Mouse (Mus musculus) heart, postnatal 0 days (tissue): ENCODE data around the gene Fam57a. TPM values are rescaled to one million over a fixed set of nuclear protein-coding genes. Genes with fewer than 3 reads are reported as not detected.
A peak's percentile ranks its signal among the peaks of the same experiment; 100 is the strongest.

ENCODE experiments used
- ATAC-seq: fragments of 200-750 bp; cut with Nextera tagmentation; 2 replicates; pipeline ENCODE4 v1.8.0; 2017; ENCODE audit warnings: low read depth, moderate number of reproducible peaks, moderate library complexity; ENCODE audit not compliant: insufficient read depth
- DNase-seq: peaks from one replicate; pipeline ENCODE4 v3.0.0-alpha.2; 2016; ENCODE audit warnings: low spot score
- H3K27ac ChIP-seq: fragments of 300-500 bp; sonication (generic); 2 replicates; pipeline ENCODE4 v1.5.1; 2014; ENCODE audit warnings: low read depth, mild to moderate bottlenecking
- H3K27me3 ChIP-seq: fragments of 300-500 bp; sonication (generic); 2 replicates; pipeline ENCODE4 v1.6.1; 2014; ENCODE audit warnings: low read length, mixed read lengths; ENCODE audit not compliant: control insufficient read depth, insufficient read depth
- H3K36me3 ChIP-seq: fragments of 300-500 bp; sonication (generic); replicated peaks from 2 replicates; pipeline ENCODE4 v1.6.1; 2014; ENCODE audit warnings: low read length, mixed read lengths; ENCODE audit not compliant: control insufficient read depth, insufficient read depth
- H3K4me1 ChIP-seq: fragments of 300-500 bp; sonication (generic); 2 replicates; pipeline ENCODE4 v1.6.1; 2014; ENCODE audit warnings: antibody characterized with exemption; ENCODE audit not compliant: control insufficient read depth, insufficient read depth
- H3K4me2 ChIP-seq: fragments of 300-500 bp; sonication (generic); 2 replicates; pipeline ENCODE4 v1.6.1; 2014; ENCODE audit warnings: low read depth, mild to moderate bottlenecking, low read length, moderate library complexity
- H3K4me3 ChIP-seq: fragments of 300-500 bp; sonication (generic); 2 replicates; pipeline ENCODE4 v1.5.1; 2014; ENCODE audit warnings: low read depth, low read length
- H3K9ac ChIP-seq: fragments of 300-500 bp; sonication (generic); replicated peaks from 2 replicates; pipeline ENCODE4 v1.6.1; 2014; ENCODE audit warnings: low read depth, low read length, mixed read lengths
- H3K9me3 ChIP-seq: fragments of 300-500 bp; sonication (generic); replicated peaks from 2 replicates; pipeline ENCODE4 v1.6.1; 2016; ENCODE audit warnings: low read length; ENCODE audit not compliant: control insufficient read depth
- CTCF ChIP-seq: IDR thresholded peaks from 2 replicates; pipeline ENCODE4 v1.5.1; 2016; ENCODE audit warnings: antibody characterized with exemption, control low read depth, low read depth
- EP300 ChIP-seq: IDR thresholded peaks from 2 replicates; pipeline ENCODE4 v1.6.1; 2016; ENCODE audit warnings: antibody characterized with exemption, low read depth
- WGBS: fragments of 180-500 bp; shearing (Covaris S2); extraction: QIAGEN DNeasy Blood & Tissue Kit; methylation state at CpG from one replicate; pipeline ENCODE4 v1.1.7; 2014; 5-methylcytosine and 5-hydroxymethylcytosine counted together
- polyA plus RNA-seq: library from polyadenylated mRNA; unstranded; fragments of >200 nt; fragmentation: Nextera tagmentation; extraction: Ambion mirVana; gene quantifications from 2 replicates; pipeline ENCODE4 v1.2.1, GENCODE M21; 2015
- total RNA-seq: library from RNA; depleted of rRNA; stranded (reverse); fragments of >200 nt; gene quantifications from 2 replicates; pipeline ENCODE4 v1.2.3, GENCODE M21; 2014; ENCODE audit warnings: low replicate concordance

The Fam57a gene
- total and polyA plus RNA-seq, 2 experiments from 2014 or later = 10.5 to 14.8 TPM

GRCm38 (mm10) chr11:76154200-76154599 lies 25.3 kb upstream of the Fam57a start:
- ATAC-seq = no peak
- TF ChIP-seq EP300 = no peak
- TF ChIP-seq CTCF = no peak
- H3K4me3 ChIP-seq = no peak overlapping the region
- H3K9ac ChIP-seq = no peak overlapping the region
- no peaks in the 10 kb centered on the region for H3K9me3 ChIP-seq
- peaks cover 30% of the 10 kb centered on the region for H3K36me3 ChIP-seq
- H3K27me3 ChIP-seq = no peaks in the 10 kb centered on the region
- DNase-seq = no peak
- H3K4me2 ChIP-seq = no peak overlapping the region
- 91% methylated on average over 2 of the region's 2 CpGs for WGBS
- H3K27ac ChIP-seq = no peak overlapping the region
- H3K4me1 ChIP-seq = no peaks in the 10 kb centered on the region

GRCm38 (mm10) chr11:76154861-76155260 lies 24.6 kb upstream of the Fam57a start:
- ATAC-seq (no peak), DNase-seq (no peak)
- H3K9ac ChIP-seq = no peak overlapping the region
- H3K4me2 ChIP-seq = no peak overlapping the region
- H3K9me3 ChIP-seq = no peaks in the 10 kb centered on the region
- 86% methylated on average over 2 of the region's 2 CpGs for WGBS
- no peak overlapping the region for H3K27ac ChIP-seq
- H3K4me3 ChIP-seq = no peak overlapping the region
- no peak for TF ChIP-seq CTCF
- no peak for TF ChIP-seq EP300
- no peaks in the 10 kb centered on the region for H3K4me1 ChIP-seq
- no peaks in the 10 kb centered on the region for H3K27me3 ChIP-seq
- H3K36me3 ChIP-seq = peaks cover 30% of the 10 kb centered on the region

- Histone ChIP-seq H3K36me3 (peaks cover 41% of the 10 kb centered on the region), H3K9me3 (no peaks in the 10 kb centered on the region), H3K27me3 (no peaks in the 10 kb centered on the region), H3K4me2 (no peak overlapping the region), H3K4me1 (no peaks in the 10 kb centered on the region), H3K27ac (no peak overlapping the region), H3K9ac (no peak overlapping the region), H3K4me3 (no peak overlapping the region)
- ATAC-seq = no peak
- WGBS = 91% methylated on average over 2 of the region's 2 CpGs
- no peak for DNase-seq
- TF ChIP-seq EP300 (no peak), CTCF (no peak)
Observed at GRCm38 (mm10) chr11:76158375-76158774, 21.1 kb upstream of the Fam57a start.

- DNase-seq = no peak
- no peaks in the 10 kb centered on the region for H3K9me3 ChIP-seq
- TF ChIP-seq CTCF (no peak), EP300 (no peak)
- 33% methylated on average over 6 of the region's 6 CpGs for WGBS
- no peaks in the 10 kb centered on the region for H3K4me1 ChIP-seq
- H3K4me3 ChIP-seq = no peak overlapping the region
- no peaks in the 10 kb centered on the region for H3K27me3 ChIP-seq
- no peak overlapping the region for H3K9ac ChIP-seq
- peaks cover 31% of the 10 kb centered on the region for H3K36me3 ChIP-seq
- ATAC-seq = no peak
- H3K27ac ChIP-seq = no peak overlapping the region
- no peak overlapping the region for H3K4me2 ChIP-seq
Observed at GRCm38 (mm10) chr11:76160251-76160650, 19.2 kb upstream of the Fam57a start.

GRCm38 (mm10) chr11:76166657-76167056 lies 12.8 kb upstream of the Fam57a start:
- ATAC-seq (no peak), DNase-seq (no peak)

GRCm38 (mm10) chr11:76167079-76167765 lies 12.2 kb upstream of the Fam57a start:
- Histone ChIP-seq H3K36me3 (peaks cover 18% of the 10 kb centered on the region), H3K9ac (no peak overlapping the region), H3K27me3 (no peaks in the 10 kb centered on the region), H3K4me3 (no peak overlapping the region), H3K4me2 (no peak overlapping the region), H3K27ac (no peak overlapping the region), H3K4me1 (0 out of 2 replicates have a peak, but pooled peaks cover 3% of the 10 kb centered on the region), H3K9me3 (no peaks in the 10 kb centered on the region)
- no peak for TF ChIP-seq EP300
- TF ChIP-seq CTCF = peak; percentile 80
- 31% methylated on average over 5 of the region's 5 CpGs for WGBS
- ATAC-seq (peak; percentile 49), DNase-seq (peak; percentile 61)

More at GRCm38 (mm10) chr11:76166657-76167056, 12.8 kb upstream of the Fam57a start:
- H3K4me2 ChIP-seq = no peak overlapping the region
- no peaks in the 10 kb centered on the region for H3K27me3 ChIP-seq
- TF ChIP-seq EP300 = no peak
- no peak for TF ChIP-seq CTCF
- peaks cover 14% of the 10 kb centered on the region for H3K36me3 ChIP-seq
- no peak overlapping the region for H3K9ac ChIP-seq
- WGBS = 88% methylated on average over 4 of the region's 4 CpGs
- no peak overlapping the region for H3K27ac ChIP-seq
- H3K4me3 ChIP-seq = no peak overlapping the region
- no peaks in the 10 kb centered on the region for H3K9me3 ChIP-seq
- 0 out of 2 replicates have a peak, but pooled peaks cover 3% of the 10 kb centered on the region for H3K4me1 ChIP-seq
